Mouse (Mus musculus) layer of hippocampus, adult 9-10 months (tissue): ENCODE results near the gene Agmat.
A peak's percentile ranks its signal among the peaks of the same experiment; 100 is the strongest.

Experiments used
- DNase-seq: peaks from one replicate; pipeline ENCODE4 v3.0.0; 2022; ENCODE audit warnings: low spot score

Agmat gene

DNA sequence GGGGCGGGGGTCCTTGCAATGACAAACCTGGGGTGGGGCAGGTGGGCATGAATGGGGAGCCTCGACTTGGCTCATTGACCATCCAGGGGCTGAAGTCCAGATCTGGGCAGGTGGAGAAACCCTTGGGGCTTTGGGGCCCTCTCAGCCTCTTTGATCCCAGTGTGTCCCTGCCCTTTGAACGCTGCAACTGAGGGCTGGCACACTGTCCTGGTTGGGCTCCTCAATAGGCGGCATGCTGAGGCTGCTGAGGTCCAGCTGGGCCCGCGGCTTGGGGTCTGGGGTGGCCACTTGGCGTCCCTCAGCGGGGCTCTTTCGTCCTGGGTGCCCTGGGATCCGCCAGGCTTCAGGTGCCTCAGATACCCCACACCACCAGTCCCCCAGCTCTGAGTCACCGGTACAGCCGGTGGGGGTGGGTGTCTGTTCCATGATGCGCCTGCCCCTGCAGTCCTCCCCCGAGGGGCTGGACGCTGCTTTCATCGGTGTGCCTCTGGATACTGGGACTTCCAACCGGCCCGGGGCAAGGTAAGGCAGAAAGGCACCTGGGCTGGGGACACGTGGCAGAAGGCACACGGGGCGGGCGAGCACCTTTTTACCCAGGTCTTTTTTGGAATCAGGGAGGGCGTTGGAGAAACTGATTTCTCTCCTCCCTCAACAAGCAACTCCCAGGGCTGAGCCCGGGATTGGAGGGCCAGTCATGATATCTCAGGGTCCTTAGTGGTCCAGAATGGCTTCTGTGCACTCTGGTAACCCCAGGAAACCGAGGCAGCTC lies at the start of gene Agmat:
TSS of gene Agmat (plus strand) at position 95 of the 769 bp plus-strand sequence.
- no peak for DNase-seq

DNA sequence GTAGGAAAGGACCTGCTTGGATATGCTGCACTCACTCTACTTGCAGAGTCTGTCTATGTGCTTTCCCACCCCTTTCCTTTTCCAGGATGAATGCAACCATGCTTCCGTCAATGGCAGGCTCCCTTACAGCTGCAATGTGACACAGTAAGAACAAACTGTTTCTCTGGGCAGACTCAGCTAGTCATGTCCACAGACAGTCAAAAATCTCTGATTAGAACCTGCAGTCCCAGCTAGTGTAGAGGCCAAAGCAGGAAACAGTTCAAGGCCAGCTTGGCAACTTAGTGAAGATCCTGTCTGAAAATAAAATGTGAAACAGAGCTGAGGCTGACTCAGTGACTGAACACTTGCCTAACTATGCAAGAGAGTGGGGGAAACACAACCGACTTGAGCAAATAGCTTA lies 41.8 kb upstream of the Agmat start:
- DNase-seq, result no peak

DNA sequence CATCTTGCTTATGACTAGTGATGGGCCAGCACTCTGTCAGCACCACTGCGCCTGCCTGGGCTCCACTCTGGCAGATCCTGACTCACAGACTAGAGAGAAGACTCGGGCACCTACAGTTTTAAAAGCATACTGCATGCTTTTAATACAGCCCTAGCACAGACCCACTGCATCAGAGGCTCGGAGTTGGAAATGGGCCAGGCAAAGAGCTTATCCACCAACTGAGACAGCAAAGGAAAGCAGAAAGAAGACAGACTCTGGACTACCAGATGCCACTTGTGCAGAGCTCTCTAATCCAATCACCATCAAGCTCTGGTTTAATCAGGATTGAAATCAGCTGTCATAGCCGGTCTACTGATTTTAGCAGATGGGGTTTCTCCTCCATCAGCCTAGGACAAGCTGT lies 41.1 kb upstream of the Agmat start:
- DNase-seq, result peak; percentile 65

- no peak for DNase-seq
These were observed 38.5 kb upstream of the Agmat start for GRCm38 (mm10) chr4:141708005-141708404.

- no peak for DNase-seq
These were observed 37.5 kb upstream of the Agmat start for GRCm38 (mm10) chr4:141708971-141709370.

GRCm38 (mm10) chr4:141711250-141711649 lies 35.2 kb upstream of the Agmat start:
- no peak for DNase-seq

DNA sequence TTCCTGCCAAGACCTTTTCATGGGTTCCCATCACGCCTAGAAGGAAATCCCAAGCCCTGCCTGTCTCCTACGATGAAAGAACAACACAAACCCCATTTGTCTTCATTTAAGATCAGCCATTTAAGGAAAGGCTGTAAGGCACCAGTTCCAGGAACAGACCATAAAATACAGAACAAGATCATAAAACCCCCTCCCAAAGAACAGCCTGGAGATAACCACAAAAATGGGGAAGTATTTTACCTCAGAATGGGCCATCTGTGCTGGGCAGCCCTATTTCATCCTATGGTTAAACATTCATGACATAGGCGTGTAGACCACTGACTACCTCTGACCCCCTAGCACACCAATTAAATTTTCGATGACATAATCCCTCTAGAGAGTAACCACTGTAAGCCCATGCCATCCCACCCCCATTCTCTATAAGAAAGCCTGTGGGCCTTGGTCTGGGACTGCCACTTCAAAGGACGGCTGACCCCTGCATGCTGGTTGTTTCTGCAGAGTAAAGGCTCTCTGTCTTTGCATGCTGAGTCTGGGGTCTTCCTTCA lies 32.8 kb upstream of the Agmat start:
- no peak for DNase-seq

- DNase-seq, result no peak
These were observed 31.4 kb upstream of the Agmat start for GRCm38 (mm10) chr4:141715027-141715426.

- no peak for DNase-seq
These were observed 28.8 kb upstream of the Agmat start for GRCm38 (mm10) chr4:141717633-141718032.

DNA sequence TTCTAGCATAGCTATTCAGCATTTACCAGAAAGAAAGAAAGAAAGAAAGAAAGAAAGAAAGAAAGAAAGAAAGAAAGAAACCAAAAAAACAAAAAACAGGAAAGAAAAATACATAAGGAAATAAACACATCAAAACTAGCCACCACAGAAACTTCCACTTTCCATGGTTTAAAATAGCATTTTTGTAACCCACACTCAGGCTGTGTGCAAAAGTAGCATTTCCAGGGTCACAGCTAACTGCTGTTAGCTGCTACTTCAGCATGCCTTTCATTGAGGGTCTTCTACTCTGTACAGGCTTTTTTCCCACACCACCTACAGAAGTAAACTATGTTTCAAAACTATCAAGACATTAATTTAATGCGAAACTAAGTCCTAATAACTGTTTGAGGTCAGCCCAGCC lies 27.2 kb upstream of the Agmat start:
- DNase-seq, result no peak

DNA sequence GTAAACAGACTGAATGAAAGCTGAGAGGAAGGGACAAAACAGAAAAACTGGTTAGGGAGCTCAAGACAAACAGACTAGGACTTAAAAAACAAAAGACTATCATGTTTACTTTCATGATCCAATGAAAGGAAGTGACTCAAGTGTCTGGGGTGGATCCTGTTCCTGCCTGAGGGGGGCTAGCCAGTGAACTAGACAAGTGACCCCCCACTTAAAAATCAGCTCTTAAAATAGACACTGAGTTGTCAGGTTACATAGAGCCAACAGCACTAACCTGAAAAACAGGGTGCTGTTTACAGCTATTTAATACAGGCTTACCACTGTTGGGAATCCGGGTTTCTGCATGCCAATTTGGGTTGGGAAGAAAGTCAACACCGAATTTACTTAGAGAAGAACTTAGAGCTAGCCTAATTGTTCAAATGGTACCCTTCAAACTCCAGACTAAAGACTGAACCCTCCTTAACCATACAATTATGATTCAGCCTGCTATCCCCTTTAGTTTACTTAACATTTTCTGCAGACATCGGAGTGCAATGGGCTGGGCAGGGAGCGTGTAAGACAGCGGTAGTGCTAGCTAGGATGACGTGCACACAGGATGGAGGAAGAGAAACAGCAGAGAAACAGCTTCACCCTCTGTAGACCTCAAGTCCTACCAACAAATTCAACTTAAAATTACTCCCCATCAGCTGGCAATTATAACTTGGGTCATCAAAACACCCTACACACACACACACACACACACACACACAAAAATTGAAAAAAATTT lies 25.5 kb upstream of the Agmat start:
- DNase-seq, result no peak

DNA sequence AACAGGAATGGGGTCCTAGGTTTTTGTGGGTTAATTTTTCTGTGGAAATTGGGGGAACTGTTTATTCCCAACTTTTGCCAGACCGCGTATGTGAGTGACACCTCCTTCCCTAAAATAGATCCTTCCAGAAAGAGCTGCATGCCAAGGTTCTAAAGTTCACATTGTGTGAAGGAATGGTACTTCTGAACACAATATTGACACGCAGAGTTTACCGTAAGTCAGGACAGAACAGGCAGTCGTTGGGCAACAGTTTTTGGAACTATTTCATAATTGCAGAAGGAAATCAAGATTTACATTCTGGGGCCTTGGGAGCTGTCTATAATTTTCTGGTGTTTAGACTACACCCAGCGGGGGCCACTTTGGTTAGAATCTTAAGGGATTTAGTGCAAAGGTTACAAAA lies 24.5 kb upstream of the Agmat start:
- DNase-seq, result no peak

DNA sequence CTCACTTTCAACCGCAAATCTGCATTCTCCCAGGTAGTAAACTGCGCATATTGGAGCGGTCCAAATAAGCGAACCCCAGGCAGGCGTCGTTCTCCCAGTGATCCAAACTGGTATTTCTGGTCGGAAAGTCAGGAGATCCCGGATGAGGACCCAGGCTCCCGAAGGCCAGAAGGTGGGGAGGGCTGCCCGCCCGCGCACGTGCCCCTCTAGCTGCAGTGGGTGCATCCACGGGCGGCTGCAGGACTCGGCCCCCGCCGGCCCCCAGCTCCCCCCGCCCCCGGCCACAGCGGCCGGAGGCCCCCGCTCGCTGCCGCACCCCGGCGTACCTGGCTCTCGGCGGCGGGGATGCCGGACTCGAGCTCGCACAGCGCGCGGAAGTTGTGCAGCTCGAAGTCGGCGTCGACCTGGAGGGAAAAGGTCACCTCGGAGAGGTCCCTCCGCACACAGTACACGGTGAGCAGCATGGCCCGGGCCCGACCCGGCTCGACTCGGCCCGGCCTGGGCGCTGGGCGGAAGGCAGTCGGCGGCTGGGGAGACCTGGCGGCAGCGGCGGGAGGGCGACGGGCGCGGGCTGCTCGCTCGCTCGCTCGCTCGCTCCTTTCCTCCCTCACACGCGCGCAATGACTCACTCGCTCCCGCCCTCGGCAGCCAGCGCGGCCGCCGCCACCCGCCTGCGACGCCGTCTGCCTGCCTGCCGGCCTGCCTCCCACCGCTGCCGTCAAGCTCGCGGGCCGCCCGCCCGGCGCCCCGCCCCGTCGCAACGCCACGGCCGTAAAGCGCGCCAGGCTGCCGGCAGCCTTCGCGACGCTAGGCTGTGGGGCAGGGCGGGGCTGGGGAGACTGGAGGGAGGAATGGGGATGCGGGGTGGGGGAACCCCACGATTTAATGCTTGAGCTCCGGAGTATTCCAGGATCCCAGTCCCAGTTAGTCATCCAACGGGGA lies 23.5 kb upstream of the Agmat start, which contains the start of gene Ddi2:
TSS of gene Ddi2 (minus strand) at position 689 of the 942 bp plus-strand sequence.
- peak; percentile 46 for DNase-seq

DNA sequence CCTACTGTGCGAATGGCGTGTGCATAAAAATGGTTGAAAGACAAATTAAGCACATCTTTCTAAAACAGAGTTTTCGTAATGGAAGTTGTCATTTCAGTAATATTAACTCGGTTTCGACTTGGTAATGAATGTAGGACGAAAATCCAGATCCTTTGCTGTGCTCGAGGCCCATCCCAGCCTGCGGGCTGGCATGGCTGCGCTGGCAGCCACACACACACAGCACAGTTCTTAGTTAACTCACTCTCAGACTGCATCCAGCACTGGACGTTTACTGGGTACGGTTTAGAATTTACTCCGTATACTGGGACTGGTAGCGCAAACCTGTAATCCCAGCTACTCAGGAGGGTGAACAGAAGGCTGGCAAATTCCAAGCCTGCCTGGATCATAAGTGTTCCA lies 22.8 kb upstream of the Agmat start:
- DNase-seq, result no peak

DNA sequence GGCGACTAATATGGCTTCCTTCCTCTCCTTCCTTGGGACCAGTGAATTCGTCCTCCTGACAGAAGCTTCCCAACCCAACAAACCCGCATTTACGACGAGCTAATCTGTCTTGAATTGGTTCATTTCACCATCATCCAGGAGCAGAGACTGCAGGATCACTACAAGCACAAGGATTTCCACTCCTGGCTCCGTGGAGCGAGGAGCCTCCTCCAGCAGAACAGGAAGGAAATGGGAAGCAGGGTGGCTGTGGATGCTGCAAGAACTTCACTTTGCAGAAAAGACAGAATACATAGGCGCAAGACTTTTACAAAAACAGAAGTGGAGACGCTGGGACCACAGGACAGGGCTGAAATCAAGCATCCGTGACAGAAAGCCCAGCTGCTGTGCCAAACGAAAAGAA lies 21.9 kb upstream of the Agmat start:
- no peak for DNase-seq

DNA sequence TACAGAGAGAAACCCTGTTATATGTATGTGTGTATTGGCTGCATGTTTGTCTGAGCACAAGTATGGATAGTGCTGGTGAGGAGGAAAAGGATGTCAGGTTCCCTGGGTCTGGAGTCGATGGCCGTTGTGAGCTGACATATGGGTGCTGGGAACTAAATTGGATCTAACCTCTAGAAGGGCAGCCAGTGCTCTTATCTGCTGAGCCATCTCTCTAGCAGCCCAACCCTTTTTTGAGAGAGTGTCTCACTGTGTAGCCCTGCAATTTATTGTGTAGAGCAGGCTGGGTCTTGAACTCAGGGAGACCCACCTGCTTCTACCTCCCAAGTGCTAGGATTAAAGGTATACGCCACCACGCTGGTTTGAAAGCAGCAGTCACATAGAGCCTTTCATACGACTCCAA lies 21.2 kb upstream of the Agmat start:
- DNase-seq, result no peak

DNA sequence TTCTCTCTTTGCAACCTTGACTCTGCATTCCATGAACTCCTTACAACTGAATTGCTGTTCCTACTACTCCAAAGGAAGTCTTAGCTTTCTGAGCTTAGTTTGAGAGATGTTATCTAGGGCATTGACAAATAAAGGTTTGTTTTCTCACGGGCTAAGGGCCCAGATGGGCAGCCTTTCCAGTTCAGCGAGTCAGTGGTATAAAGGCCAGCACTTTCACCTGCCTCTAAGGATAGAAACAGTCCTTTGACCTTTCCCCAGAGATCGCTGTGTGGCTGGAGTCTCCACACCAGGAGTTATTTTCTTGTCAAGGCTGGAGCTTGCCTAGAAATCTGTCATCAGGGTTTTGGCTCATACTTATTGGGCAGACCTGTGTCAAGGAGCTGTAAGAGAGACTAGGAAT lies 20.7 kb upstream of the Agmat start:
- no peak for DNase-seq

DNA sequence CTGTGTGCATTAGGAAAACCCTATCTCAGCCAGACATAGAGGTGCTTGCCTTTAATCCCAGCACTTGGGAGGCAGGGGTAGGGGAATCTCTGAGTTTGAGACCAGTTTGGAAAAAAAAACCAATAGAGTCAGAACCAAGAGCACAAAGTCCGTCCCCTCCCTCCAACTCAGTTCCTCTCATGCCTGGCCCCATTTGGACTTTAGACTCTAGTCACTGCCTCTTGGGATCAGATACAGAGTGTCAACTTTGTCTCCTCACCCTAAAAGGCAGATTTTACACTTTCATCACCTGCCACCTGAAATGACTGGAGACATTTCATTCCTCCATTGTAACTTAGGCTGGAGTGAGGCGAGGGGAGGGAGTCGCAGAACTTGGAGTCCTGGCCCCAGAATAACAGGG lies 17.2 kb upstream of the Agmat start:
- no peak for DNase-seq

DNA sequence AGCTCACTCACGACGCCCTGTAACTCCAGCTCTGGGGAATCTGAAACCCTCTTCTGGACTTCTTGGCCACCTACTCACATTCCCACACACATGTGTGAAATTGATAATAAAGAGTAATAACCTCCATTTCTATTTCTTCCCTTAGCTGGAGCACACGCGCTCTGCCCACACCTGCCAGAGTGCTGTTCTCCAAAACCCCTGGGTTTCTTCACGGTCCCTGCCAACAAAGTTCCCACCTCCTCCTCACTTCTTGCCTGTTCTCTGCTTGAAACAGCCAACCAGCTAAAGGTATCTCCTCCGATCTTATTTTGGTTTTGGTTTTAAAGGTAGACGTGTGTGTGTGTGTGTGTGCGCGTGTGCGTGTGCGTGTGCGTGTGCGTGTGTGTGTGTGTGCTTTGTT lies 16.1 kb upstream of the Agmat start:
- DNase-seq, result no peak

- DNase-seq, result no peak
These were observed 14.7 kb upstream of the Agmat start for GRCm38 (mm10) chr4:141731766-141732165.

DNA sequence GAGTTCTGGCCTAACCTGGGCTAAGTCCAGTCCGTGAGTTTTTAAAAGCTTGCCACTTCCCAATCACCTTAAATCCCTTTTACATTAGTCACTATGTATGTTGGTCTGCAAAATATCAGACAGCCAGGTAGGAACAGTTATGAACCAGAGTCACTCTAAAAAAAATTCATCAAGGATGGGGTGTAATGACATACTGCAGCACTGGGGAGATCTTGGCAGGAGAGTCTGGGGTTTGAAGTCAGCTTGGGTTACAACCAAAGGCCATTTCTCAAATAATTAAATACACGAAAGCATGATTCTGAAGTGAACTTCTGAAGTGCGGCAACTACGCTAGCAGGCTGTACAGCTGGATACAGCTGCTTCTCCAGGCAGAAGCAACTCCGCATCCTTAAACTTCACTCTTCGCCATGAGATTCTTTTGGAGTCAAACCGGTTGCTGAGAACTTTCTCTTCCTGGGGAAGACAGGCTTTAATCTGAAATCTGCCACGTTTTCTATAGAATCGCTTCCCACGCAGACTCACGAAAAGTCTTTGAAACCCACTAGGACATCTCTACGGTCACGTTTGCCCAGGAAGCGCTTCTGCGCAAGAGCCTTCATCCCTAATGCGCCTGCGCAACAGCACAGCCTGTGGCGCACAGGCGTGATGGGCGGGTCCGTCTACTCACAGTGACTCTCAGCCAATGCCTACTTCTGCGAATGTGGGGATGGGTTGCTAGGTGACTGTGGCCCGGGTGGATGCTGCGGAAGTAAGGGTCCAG lies 11.8 kb upstream of the Agmat start:
- DNase-seq, result peak; percentile 88
